Mouse (Mus musculus): ENCODE results near the gene Sned1.

DNA sequence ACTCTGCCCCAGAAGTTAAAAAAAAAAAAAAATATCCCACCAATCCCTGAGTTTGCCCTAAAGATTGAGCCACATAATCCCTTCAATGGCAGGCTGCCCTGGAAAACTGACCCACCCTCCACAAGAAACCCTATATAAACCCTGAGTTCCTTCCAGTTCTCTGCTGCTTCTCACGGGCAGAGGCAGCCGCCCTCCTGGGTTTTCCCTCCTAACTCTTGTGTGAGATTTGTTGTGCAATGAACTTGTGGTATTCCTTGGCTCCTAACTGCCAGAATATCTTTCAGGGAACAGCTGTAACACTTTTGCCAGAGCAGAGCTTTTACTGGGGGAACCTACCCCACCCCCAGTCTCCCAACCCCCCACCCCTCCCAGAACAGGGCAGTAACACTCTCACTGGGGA lies 16.9 kb downstream of the Sned1 start:
- TF ChIP-seq GATA1 (IDR thresholded peaks at IDR 0.05; ENCODE audit: borderline replicate concordance, low read length) (no peak), FLI1 (IDR thresholded peaks at IDR 0.05; ENCODE audit: low read length) (no peak)
